Mouse (Mus musculus): ENCODE results near the gene Sap30bp. TPM values are rescaled to one million over a fixed set of nuclear protein-coding genes. Genes with fewer than 3 reads are reported as not detected.

Gene Sap30bp
- total and polyA plus RNA-seq, 3 experiments: 72.2 to 275 (median 167) TPM

GRCm38 (mm10) chr11:115906116-115906515, 27.0 kb upstream of the Sap30bp start:
- in situ Hi-C loops (cut with MboI; ENCODE audit: low pct_ligation_motif_present, low pct_unique_long_range_greater_than_20kb, low sequenced_read_pairs): no loop called here
- no peaks in the 10 kb centered on the region for H3K27me3 ChIP-seq (replicated peaks)
- no peak for TF ChIP-seq RCOR1 (conservative IDR thresholded peaks at IDR 0.05; ENCODE audit: low read depth, low read length)
- no peak for TF ChIP-seq CHD1 (IDR thresholded peaks at IDR 0.05; ENCODE audit: low read depth, low read length)
- TF ChIP-seq ZC3H11A (IDR thresholded peaks at IDR 0.05; ENCODE audit: low read depth, low read length): no peak
- no peak for TF ChIP-seq POLR2AphosphoS2 (IDR thresholded peaks at IDR 0.05; ENCODE audit: low read depth, low read length)
- no peak for TF ChIP-seq JUN (IDR thresholded peaks at IDR 0.05; ENCODE audit: insufficient read depth, low read depth, low read length)
- no peak for TF ChIP-seq ELF1 (IDR thresholded peaks at IDR 0.05; ENCODE audit: low read depth, low read length)
- no peak for TF ChIP-seq HCFC1 (IDR thresholded peaks at IDR 0.05; ENCODE audit: low read depth, low read length)
- TF ChIP-seq CTCF (conservative IDR thresholded peaks at IDR 0.05 in 1 of 2, IDR thresholded peaks at IDR 0.05 in 1 of 2; ENCODE audit: low read depth in 2 of 2, low read length in 2 of 2): no peak
- no peak for TF ChIP-seq ZKSCAN1 (IDR thresholded peaks at IDR 0.05; ENCODE audit: borderline replicate concordance, low read depth, low read length)
- no peak for TF ChIP-seq E2F4 (IDR thresholded peaks at IDR 0.05; ENCODE audit: insufficient replicate concordance, low read depth, low read length)
- TF ChIP-seq MYC (IDR thresholded peaks at IDR 0.05; ENCODE audit: low read depth, low read length): no peak
- TF ChIP-seq SMC3 (IDR thresholded peaks at IDR 0.05; ENCODE audit: low read depth, low read length): no peak
- TF ChIP-seq ZMIZ1 (IDR thresholded peaks at IDR 0.05; ENCODE audit: low read depth, low read length): no peak
- TF ChIP-seq TBP (conservative IDR thresholded peaks at IDR 0.05; ENCODE audit: low read depth, low read length): no peak
- no peak overlapping the region for H3K4me3 ChIP-seq (replicated peaks in 1 of 3; ENCODE audit: low read depth in 2 of 3, low read length in 2 of 3, poor library complexity in 1 of 3)
- H3K9ac ChIP-seq (ENCODE audit: insufficient read depth, low read depth): no peak overlapping the region
- no peak overlapping the region for H3K4me2 ChIP-seq (ENCODE audit: insufficient read depth, low read depth, poor library complexity, severe bottlenecking)
- H3K79me2 ChIP-seq (replicated peaks; ENCODE audit: control insufficient read depth, extremely low read depth, insufficient read depth, poor library complexity, severe bottlenecking): no peaks in the 10 kb centered on the region
- no peaks in the 10 kb centered on the region for H3K9me3 ChIP-seq (replicated peaks; ENCODE audit: low read length)
- dilution Hi-C loops (cut with MboI; ENCODE audit: extremely low pct_ligation_motif_present, extremely low pct_unique_long_range_greater_than_20kb, low sequenced_read_pairs): no loop called here
- H3K27ac ChIP-seq (ENCODE audit: insufficient read depth, low read depth): no peak overlapping the region
- H3K4me1 ChIP-seq (ENCODE audit: control insufficient read depth in 1 of 2, insufficient read depth in 2 of 2): peaks cover 25 to 60% of the 10 kb centered on the region in 2 experiments
- peaks cover 12 to 70% of the 10 kb centered on the region in 2 experiments for H3K36me3 ChIP-seq (replicated peaks in 1 of 2; ENCODE audit: control insufficient read depth in 1 of 2, insufficient read depth in 1 of 2, low read length in 1 of 2)
- DNase-seq (ENCODE audit: extremely low read depth): no peak

GRCm38 (mm10) chr11:115906521-115906920, 26.6 kb upstream of the Sap30bp start:
- dilution Hi-C loops (cut with MboI; ENCODE audit: extremely low pct_ligation_motif_present, extremely low pct_unique_long_range_greater_than_20kb, low sequenced_read_pairs): no loop called here

More at GRCm38 (mm10) chr11:115906521-115906920, 26.6 kb upstream of the Sap30bp start:
- Histone ChIP-seq H3K27ac (ENCODE audit: insufficient read depth, low read depth) (no peak overlapping the region), H3K9ac (ENCODE audit: insufficient read depth, low read depth) (no peak overlapping the region), H3K79me2 (replicated peaks; ENCODE audit: control insufficient read depth, extremely low read depth, insufficient read depth, poor library complexity, severe bottlenecking) (no peaks in the 10 kb centered on the region), H3K4me2 (ENCODE audit: insufficient read depth, low read depth, poor library complexity, severe bottlenecking) (no peak overlapping the region), H3K27me3 (replicated peaks) (no peaks in the 10 kb centered on the region), H3K36me3 (replicated peaks in 1 of 2; ENCODE audit: control insufficient read depth in 1 of 2, insufficient read depth in 1 of 2, low read length in 1 of 2) (peaks cover 16 to 70% of the 10 kb centered on the region in 2 experiments), H3K4me3 (replicated peaks in 1 of 3; ENCODE audit: low read depth in 2 of 3, low read length in 2 of 3, poor library complexity in 1 of 3) (no peak overlapping the region), H3K9me3 (replicated peaks; ENCODE audit: low read length) (no peaks in the 10 kb centered on the region), H3K4me1 (ENCODE audit: control insufficient read depth in 1 of 2, insufficient read depth in 2 of 2) (peaks cover 25 to 56% of the 10 kb centered on the region in 2 experiments)
- in situ Hi-C loops (cut with MboI; ENCODE audit: low pct_ligation_motif_present, low pct_unique_long_range_greater_than_20kb, low sequenced_read_pairs): no loop called here
- no peak for TF ChIP-seq PAX5 (IDR thresholded peaks at IDR 0.05; ENCODE audit: low read length)
- TF ChIP-seq USF2 (conservative IDR thresholded peaks at IDR 0.05; ENCODE audit: low read depth, low read length): no peak
- TF ChIP-seq NRF1 (IDR thresholded peaks at IDR 0.05; ENCODE audit: low read depth, low read length): no peak
- TF ChIP-seq SMC3 (IDR thresholded peaks at IDR 0.05; ENCODE audit: low read depth, low read length): no peak
- TF ChIP-seq MAFK (IDR thresholded peaks at IDR 0.05; ENCODE audit: insufficient replicate concordance, low read length): no peak
- TF ChIP-seq MEF2A (IDR thresholded peaks at IDR 0.05; ENCODE audit: borderline replicate concordance, low read depth, low read length): no peak
- TF ChIP-seq TBP (conservative IDR thresholded peaks at IDR 0.05; ENCODE audit: low read depth, low read length): no peak
- no peak for TF ChIP-seq EP300 (IDR thresholded peaks at IDR 0.05; ENCODE audit: low read length)
- no peak for TF ChIP-seq USF1 (IDR thresholded peaks at IDR 0.05; ENCODE audit: low read depth, low read length)
- no peak for TF ChIP-seq MAX (IDR thresholded peaks at IDR 0.05; ENCODE audit: low read length)
- no peak for TF ChIP-seq IRF4 (IDR thresholded peaks at IDR 0.05; ENCODE audit: low read depth, low read length)
- DNase-seq (ENCODE audit: extremely low read depth): no peak
